Mouse (Mus musculus) forebrain, embryonic 14.5 days (tissue): ENCODE data around the gene Lztr1. TPM values are rescaled to one million over a fixed set of nuclear protein-coding genes. Genes with fewer than 3 reads are reported as not detected.

Source experiments
- ATAC-seq: fragments of 200-750 bp; cut with Nextera tagmentation; 2 replicates; pipeline ENCODE4 v1.8.0; 2017; ENCODE audit warnings: mild to moderate bottlenecking, moderate library complexity
- DNase-seq: peaks from one replicate; pipeline ENCODE4 v3.0.0-alpha.2; 2015; ENCODE audit warnings: low spot score
- H3K27ac ChIP-seq: fragments of 300-500 bp; sonication (generic); 2 replicates; pipeline ENCODE4 v1.5.1; 2014; ENCODE audit warnings: low read depth, mild to moderate bottlenecking, control low read depth, low read length, moderate library complexity
- H3K27me3 ChIP-seq: fragments of 300-500 bp; sonication (generic); replicated peaks from 2 replicates; pipeline ENCODE4 v1.6.1; 2014; ENCODE audit warnings: low read length, control low read depth, mixed read lengths; ENCODE audit not compliant: control insufficient read depth, insufficient read depth
- H3K36me3 ChIP-seq: fragments of 300-500 bp; sonication (generic); 2 replicates; pipeline ENCODE4 v1.6.1; 2014; ENCODE audit warnings: low read length, control low read depth; ENCODE audit not compliant: control insufficient read depth, insufficient read depth
- H3K4me1 ChIP-seq: fragments of 300-500 bp; sonication (generic); 2 replicates; pipeline ENCODE4 v1.6.1; 2014; ENCODE audit warnings: antibody characterized with exemption, low read length, control low read depth; ENCODE audit not compliant: control insufficient read depth, insufficient read depth
- H3K4me2 ChIP-seq: fragments of 300-500 bp; sonication (generic); 2 replicates; pipeline ENCODE4 v1.6.1; 2014; ENCODE audit warnings: mild to moderate bottlenecking, control low read depth, low read length
- H3K4me3 ChIP-seq: fragments of 300-500 bp; sonication (generic); 2 replicates; pipeline ENCODE4 v1.5.1; 2014; ENCODE audit warnings: low read depth, low read length, control low read depth
- H3K9ac ChIP-seq: fragments of 300-500 bp; sonication (generic); 2 replicates; pipeline ENCODE4 v1.6.1; 2014; ENCODE audit warnings: mild to moderate bottlenecking, low read length, control low read depth, moderate library complexity
- H3K9me3 ChIP-seq: fragments of 300-500 bp; sonication (generic); replicated peaks from 2 replicates; pipeline ENCODE4 v1.6.1; 2016; ENCODE audit warnings: low read length, control low read depth, mixed read lengths; ENCODE audit not compliant: control insufficient read depth
- WGBS: fragments of 180-500 bp; shearing (Covaris S2); extraction: QIAGEN DNeasy Blood & Tissue Kit; methylation state at CpG from one replicate; pipeline ENCODE4 v1.1.7; 2014; 5-methylcytosine and 5-hydroxymethylcytosine counted together
- polyA plus RNA-seq: library from polyadenylated mRNA; unstranded; fragments of >200 nt; fragmentation: Nextera tagmentation; extraction: Ambion mirVana; gene quantifications from 2 replicates; pipeline ENCODE4 v1.2.1, GENCODE M21; 2014

Lztr1 gene
- polyA plus RNA-seq, 1 experiment from 2014 or later = 87.6 TPM

DNA sequence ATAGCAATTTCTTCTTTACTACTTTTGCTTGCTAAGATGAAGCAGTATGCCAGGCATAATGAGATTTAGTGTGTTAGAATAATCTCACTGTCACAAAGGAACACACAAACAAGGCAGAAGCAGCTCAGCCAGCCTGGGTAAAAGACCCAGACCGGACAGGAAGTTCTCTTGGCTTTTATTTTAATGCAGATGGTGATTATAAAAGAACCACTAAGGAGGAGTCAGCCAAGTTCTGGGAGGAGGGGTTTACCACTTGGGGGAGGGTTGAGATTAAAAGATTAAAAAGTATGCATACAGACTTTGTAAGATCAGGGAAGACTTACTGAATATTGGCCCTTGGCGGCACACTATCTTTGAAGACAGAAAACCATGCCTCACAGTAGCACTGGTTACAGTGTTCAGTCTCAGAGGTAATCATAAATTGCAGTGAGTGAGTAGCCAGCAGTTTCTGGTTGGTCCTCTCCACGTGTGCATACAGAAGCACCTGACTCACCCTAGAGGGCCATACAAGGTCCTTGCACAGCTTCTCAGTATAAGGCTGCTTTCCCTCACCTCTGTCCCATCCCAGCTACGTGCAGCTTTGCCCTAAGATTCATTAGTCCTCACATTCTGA is 30.1 kb upstream of the Lztr1 start:
- Histone ChIP-seq H3K4me1 (0 out of 2 replicates have a peak, but pooled peaks cover 2% of the 10 kb centered on the region), H3K4me2 (no peak overlapping the region), H3K4me3 (no peak overlapping the region), H3K36me3 (peaks cover 16% of the 10 kb centered on the region; the same call in 1 of the 2 replicates), H3K9me3 (no peaks in the 10 kb centered on the region), H3K27ac (no peak overlapping the region), H3K27me3 (no peaks in the 10 kb centered on the region), H3K9ac (no peak overlapping the region)
- 81% methylated on average over 4 of the region's 4 CpGs for WGBS
- DNase-seq (no peak), ATAC-seq (no peak)

DNA sequence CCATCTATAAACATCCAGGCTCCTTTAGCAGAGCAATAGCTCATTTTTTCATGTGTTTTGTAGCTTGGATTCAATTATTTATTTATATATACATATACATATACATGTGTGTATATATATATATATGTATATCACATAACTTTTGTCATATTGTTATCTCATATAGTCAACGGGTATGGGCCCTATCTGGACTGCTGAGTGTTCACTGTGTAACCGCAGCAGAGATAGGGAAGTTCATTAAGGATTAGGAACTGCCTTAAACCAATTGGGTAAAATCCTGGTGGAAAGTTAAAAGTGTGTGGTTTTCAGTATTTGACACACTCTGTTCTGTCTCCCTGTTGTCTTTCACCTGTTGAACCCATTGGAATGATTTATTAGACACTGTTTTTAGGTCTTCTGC is 27.0 kb upstream of the Lztr1 start:
- Histone ChIP-seq H3K4me1 (0 out of 2 replicates have a peak, but pooled peaks cover 2% of the 10 kb centered on the region), H3K4me3 (no peak overlapping the region), H3K27ac (no peak overlapping the region), H3K36me3 (peaks cover 43% of the 10 kb centered on the region), H3K27me3 (no peaks in the 10 kb centered on the region), H3K9ac (no peak overlapping the region), H3K9me3 (no peaks in the 10 kb centered on the region), H3K4me2 (no peak overlapping the region)
- ATAC-seq (no peak), DNase-seq (no peak)
- 89% methylated on average over 2 of the region's 2 CpGs for WGBS

DNA sequence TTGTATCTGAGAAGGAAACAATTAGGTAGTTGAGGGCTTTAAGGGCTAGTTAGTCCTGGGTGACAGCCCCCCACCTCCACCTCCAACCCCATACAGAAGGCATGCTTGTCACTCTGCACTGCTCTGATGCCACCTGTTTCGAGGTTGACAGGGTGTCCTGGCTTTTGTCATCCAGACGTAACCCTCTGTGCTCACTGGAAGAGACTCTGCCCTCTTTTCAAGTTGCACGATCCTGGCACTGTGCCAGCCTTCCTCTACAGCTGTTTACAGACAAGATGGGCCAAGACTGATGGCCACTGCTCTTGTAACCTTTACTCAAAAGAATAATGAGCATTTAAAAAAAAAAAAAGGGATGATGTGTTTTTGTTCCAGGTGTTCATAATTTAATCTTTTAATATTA is 22.0 kb upstream of the Lztr1 start:
- no peak overlapping the region for H3K4me3 ChIP-seq
- H3K4me2 ChIP-seq = no peak overlapping the region
- H3K27ac ChIP-seq = no peak overlapping the region
- WGBS = 31% methylated on average over 3 of the region's 3 CpGs
- ATAC-seq (no peak), DNase-seq (peak; percentile 44)
- peaks cover 10% of the 10 kb centered on the region; the same call in 1 of the 2 replicates for H3K27me3 ChIP-seq
- no peaks in the 10 kb centered on the region for H3K9me3 ChIP-seq
- H3K36me3 ChIP-seq = peaks cover 50% of the 10 kb centered on the region
- H3K9ac ChIP-seq = no peak overlapping the region
- peaks cover 9% of the 10 kb centered on the region; the same call in 1 of the 2 replicates for H3K4me1 ChIP-seq

DNA sequence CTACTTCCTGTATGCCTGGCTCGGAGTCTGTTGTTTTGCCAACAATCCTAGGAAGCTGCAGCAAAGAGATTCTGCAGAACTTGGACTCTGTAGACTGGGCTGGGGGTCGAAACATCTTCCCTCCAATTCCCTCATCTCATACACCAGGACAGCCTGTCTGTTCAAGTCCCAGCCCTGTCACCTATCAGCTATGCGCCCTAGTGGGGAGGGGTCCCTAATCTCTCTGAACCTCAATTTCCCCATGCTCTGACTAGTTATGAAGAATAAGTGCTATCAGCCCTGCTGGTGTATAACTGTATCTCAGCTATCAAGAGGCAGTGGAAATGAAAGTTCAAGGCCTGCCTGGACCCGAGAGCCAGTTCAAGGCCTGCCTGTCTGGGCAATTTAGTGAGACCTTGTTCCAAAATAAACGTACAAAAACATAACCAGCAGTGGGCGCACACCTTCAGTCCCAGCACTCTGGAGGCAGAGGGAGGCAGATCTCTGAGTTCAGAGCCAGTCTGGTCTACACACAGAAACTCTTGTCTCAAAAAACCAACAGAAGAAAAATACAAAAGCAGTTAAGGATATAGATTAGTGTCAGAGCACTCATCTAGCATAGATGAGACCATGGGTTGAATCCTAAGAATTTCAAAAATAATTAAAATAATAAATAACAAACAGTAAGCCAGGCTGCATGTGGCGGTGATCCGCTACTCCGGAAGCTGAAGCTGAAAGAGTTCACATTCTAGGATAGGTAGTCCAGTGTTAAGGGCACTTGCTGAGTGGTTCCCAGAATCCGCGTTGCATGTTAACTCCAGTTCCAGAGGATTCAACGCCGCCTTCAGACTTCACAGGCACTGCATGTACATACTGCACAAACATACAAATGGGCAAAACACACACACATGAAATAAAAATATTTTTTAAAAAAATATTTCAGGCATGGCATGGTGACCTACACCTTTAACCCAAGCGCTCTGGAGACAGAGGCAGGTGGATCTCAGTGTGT is 19.7 kb upstream of the Lztr1 start:
- ATAC-seq (peak; percentile 24), DNase-seq (peak; percentile 20)
- H3K27me3 ChIP-seq = peaks cover 10% of the 10 kb centered on the region; the same call in 1 of the 2 replicates
- H3K27ac ChIP-seq = no peak overlapping the region
- H3K36me3 ChIP-seq = peaks cover 40% of the 10 kb centered on the region
- peak overlapping the region; percentile 70 for H3K9ac ChIP-seq
- peak overlapping the region; percentile 85 for H3K4me2 ChIP-seq
- H3K9me3 ChIP-seq = no peaks in the 10 kb centered on the region
- WGBS = 46% methylated on average over 14 of the region's 14 CpGs
- peaks cover 9% of the 10 kb centered on the region; the same call in 1 of the 2 replicates for H3K4me1 ChIP-seq
- peak overlapping the region; percentile 39 for H3K4me3 ChIP-seq

DNA sequence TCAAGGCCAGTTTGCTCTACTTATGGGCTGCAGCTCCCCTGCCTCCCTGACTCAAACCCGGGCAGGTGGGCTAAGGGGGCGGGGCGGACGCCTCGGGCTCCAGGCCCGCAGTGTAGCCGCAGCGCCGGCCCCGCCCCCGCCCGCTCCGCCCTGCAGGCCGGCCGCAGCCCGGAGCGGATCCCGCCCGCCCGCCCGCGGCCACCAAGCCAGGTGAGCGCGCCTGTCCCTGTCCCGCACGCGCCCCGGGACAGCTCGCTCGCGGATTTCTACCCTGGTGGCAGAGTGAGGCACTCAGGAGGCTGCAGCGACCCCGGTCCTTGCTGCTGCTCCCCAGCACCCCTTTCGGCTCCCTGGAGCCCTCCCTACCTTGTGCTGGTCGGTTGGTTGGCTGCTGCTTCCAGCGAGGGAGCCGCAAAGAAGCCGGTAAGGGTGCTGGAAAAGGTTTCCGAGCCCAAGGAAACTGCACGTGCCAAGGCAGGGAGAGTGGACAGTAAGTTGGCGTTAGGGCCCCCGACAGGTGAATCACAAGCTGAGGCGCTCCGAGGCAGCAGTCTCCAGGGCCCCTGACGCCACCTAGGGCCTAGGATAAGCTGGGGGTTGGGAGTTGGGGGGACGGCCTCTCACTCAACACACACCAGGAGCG is 18.9 kb upstream of the Lztr1 start, which contains the start of gene Aifm3:
TSS of gene Aifm3 (plus strand) at position 143 of the 643 bp plus-strand sequence.
- peak within 1 kb of the TSS; percentile 70 for H3K9ac ChIP-seq
- peak within 1 kb of the TSS; percentile 39 for H3K4me3 ChIP-seq
- WGBS = under 1% methylated on average over 47 of the region's 47 CpGs
- DNase-seq (peak; percentile 15), ATAC-seq (peak; percentile 72)
- H3K27ac ChIP-seq = no peak within 1 kb of the TSS
- H3K4me1 ChIP-seq = peaks cover 9% of the 10 kb centered on the region; the same call in 1 of the 2 replicates
- no peaks in the 10 kb centered on the region for H3K9me3 ChIP-seq
- H3K27me3 ChIP-seq = peaks cover 10% of the 10 kb centered on the region; the same call in 1 of the 2 replicates
- peaks cover 31% of the 10 kb centered on the region for H3K36me3 ChIP-seq
- peak within 1 kb of the TSS; percentile 85 for H3K4me2 ChIP-seq

DNA sequence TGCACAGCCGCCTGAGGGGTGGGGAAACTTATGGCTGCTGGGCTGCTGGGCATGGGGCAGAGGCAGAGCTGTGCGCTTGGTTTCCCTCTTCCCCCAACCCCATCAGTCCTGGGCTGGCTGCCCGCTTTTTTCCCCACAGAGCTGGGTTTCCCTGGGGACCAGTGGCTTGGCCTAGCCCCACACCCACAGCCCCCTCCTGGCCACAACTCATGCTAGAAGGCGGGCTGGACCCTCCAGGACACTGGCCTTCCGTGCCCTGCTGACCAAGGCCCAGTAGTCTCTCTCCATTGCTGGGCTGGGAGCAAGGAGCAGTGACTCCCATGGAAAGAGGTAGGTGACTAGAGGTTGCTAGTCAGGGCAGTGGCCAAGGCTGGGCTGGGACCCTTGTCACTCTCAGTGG is 17.3 kb upstream of the Lztr1 start:
- no peak overlapping the region for H3K4me2 ChIP-seq
- H3K36me3 ChIP-seq = peaks cover 16% of the 10 kb centered on the region
- ATAC-seq (no peak), DNase-seq (no peak)
- no peak overlapping the region for H3K4me3 ChIP-seq
- H3K9ac ChIP-seq = no peak overlapping the region
- H3K27me3 ChIP-seq = peaks cover 10% of the 10 kb centered on the region; the same call in 1 of the 2 replicates
- no peak overlapping the region for H3K27ac ChIP-seq
- peaks cover 10% of the 10 kb centered on the region for H3K4me1 ChIP-seq
- WGBS = 84% methylated on average over 5 of the region's 5 CpGs
- no peaks in the 10 kb centered on the region for H3K9me3 ChIP-seq

DNA sequence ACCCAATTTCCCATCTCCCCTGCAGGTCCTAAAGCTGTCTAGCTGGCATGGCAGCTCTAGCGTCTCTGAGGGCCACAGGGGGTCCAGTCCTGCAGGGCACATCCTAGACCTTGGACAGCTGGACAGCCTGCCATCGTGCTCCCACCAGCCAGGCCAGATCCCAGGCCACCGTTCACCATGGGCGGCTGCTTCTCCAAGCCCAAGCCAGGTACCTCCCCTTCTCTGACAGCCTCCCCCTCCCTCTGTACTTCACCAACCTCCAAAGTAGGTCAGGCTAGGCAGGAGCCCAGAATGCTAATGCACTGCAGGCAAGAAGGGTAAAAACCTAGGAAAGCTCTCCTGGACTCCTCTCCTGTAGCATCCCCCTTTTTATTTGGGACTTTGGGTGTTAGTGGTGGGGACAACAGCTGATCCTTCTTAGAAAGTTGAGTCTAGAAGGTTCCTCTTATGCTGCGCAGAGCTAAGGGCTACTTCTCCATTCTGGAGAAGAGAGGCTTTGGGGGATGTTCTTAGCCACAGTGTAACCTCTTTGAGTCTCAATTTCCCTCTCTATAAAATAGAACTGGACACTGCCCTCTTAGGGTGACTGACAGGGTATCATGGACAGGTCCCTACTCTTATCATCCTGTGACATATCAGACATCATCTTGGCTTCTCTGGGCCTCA is 16.5 kb upstream of the Lztr1 start:
- Histone ChIP-seq H3K9me3 (no peaks in the 10 kb centered on the region), H3K4me3 (no peak overlapping the region), H3K4me2 (no peak overlapping the region), H3K27ac (no peak overlapping the region), H3K27me3 (peaks cover 10% of the 10 kb centered on the region; the same call in 1 of the 2 replicates), H3K9ac (no peak overlapping the region), H3K36me3 (peaks cover 11% of the 10 kb centered on the region), H3K4me1 (peaks cover 18% of the 10 kb centered on the region)
- DNase-seq (no peak), ATAC-seq (no peak)
- 77% methylated on average over 5 of the region's 5 CpGs for WGBS
